Mouse (Mus musculus) cortical plate, adult 2 months (tissue): ENCODE results near the gene Car15.

Experiments
- CTCF ChIP-seq: fragments of 200-500 bp; IDR thresholded peaks from 2 replicates; pipeline ENCODE4 v1.5.1; 2011; ENCODE audit warnings: mild to moderate bottlenecking, control low read depth, low read length; ENCODE audit not compliant: insufficient read depth; ENCODE audit errors: extremely low read depth
- POLR2A ChIP-seq: fragments of 200-500 bp; IDR thresholded peaks from 2 replicates; pipeline ENCODE4 v1.6.1; 2011; ENCODE audit warnings: mild to moderate bottlenecking, low read length, control low read depth; ENCODE audit not compliant: insufficient read depth; ENCODE audit errors: extremely low read depth

GRCm38 (mm10) chr16:17865293-17865692 lies 27.1 kb upstream of the Car15 start:
- TF ChIP-seq POLR2A (no peak), CTCF (no peak)
